Mouse (Mus musculus) cerebellum, adult 2 months (tissue): ENCODE measurements around the gene Adgre5. TPM values are rescaled to one million over a fixed set of nuclear protein-coding genes. Genes with fewer than 3 reads are reported as not detected.

ENCODE experiments used
- DNase-seq, 2 experiments: peaks; one replicate each; pipeline ENCODE4 v3.0.0; 2021
- H3K27ac ChIP-seq: fragments of 200-500 bp; 2 replicates; pipeline ENCODE4 v1.5.1; 2012; ENCODE audit warnings: low read length, control low read depth, inconsistent platforms; ENCODE audit not compliant: insufficient read depth
- H3K27me3 ChIP-seq: fragments of 200-500 bp; 2 replicates; pipeline ENCODE4 v1.6.1; 2012; ENCODE audit warnings: inconsistent platforms, mild to moderate bottlenecking, low read length, moderate library complexity; ENCODE audit not compliant: control insufficient read depth, insufficient read depth
- H3K4me1 ChIP-seq: fragments of 200-500 bp; 2 replicates; pipeline ENCODE4 v1.6.1; 2011; ENCODE audit warnings: low read length; ENCODE audit not compliant: control insufficient read depth, insufficient read depth
- H3K4me3 ChIP-seq: fragments of 200-500 bp; replicated peaks from 2 replicates; pipeline ENCODE3; 2011; ENCODE audit warnings: mild to moderate bottlenecking, low read depth, low read length, control low read depth; ENCODE audit not compliant: insufficient read depth
- CTCF ChIP-seq: fragments of 200-500 bp; IDR thresholded peaks from 2 replicates; pipeline ENCODE4 v1.5.1; 2011; ENCODE audit warnings: low read depth, mild to moderate bottlenecking, control low read depth, low read length, moderate library complexity, borderline replicate concordance; ENCODE audit not compliant: insufficient read depth
- POLR2A ChIP-seq: fragments of 200-500 bp; IDR thresholded peaks from 2 replicates; pipeline ENCODE4 v1.6.1; 2011; ENCODE audit warnings: low read length, control low read depth, borderline replicate concordance; ENCODE audit not compliant: insufficient read depth
- WGBS: fragments of 180-500 bp; shearing (Covaris S2); methylation state at CpG from one replicate; pipeline ENCODE4 v1.1.7; 2018; 5-methylcytosine and 5-hydroxymethylcytosine counted together
- polyA plus RNA-seq: library from polyadenylated mRNA; depleted of rRNA; stranded (reverse); fragments of >200 nt; gene quantifications from 2 replicates; pipeline ENCODE4 v1.2.3, GENCODE M21; 2012

Gene Adgre5
- polyA plus RNA-seq, 1 experiment, result 23.8 TPM

DNA sequence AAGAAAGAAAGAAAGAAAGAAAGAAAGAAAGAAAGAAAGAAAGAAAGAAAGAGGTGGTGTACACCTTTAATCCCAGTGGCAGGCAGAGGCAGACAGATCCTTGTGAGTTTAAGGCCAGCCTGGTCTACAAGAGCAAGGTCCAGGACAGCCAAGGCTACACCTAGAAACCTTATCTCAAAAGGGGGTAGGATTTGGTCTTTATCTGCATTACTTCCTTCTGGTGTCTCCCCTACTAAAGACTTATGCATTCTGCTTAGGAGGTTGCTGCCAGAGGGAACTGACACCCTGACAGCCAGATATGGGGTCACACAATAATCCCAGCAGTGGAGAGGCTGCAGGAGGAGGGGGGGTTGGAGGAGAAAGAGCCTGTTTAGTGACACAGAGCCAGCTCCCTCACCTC lies 24.5 kb upstream of the Adgre5 start:
- Histone ChIP-seq H3K27me3 (no peaks in the 10 kb centered on the region), H3K4me3 (no peak overlapping the region), H3K4me1 (no peaks in the 10 kb centered on the region), H3K27ac (no peak overlapping the region)
- no peak for DNase-seq
- TF ChIP-seq CTCF (no peak), POLR2A (no peak)

DNA sequence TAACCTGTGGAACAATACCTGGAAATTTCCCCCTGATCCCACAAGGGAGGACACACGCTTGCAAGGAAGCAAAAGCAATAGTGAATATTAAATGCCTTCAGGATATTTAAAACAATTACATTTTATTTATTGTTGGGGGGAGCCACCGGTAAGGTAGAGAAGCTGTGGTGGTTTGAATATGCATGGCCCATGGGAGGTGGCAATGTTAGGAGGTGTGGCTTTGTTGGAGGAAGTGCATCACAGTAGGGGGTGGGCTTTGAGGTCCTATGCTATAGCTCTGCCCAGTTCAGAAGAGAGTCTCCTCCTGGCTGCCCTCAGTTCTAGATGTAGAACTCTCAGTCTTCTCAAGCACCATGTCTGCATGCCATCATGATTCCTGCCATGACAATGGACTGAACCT lies 23.6 kb upstream of the Adgre5 start:
- no peak for DNase-seq
- 92% methylated on average over 2 of the region's 2 CpGs for WGBS
- TF ChIP-seq CTCF (no peak), POLR2A (no peak)
- no peak overlapping the region for H3K4me3 ChIP-seq
- H3K27ac ChIP-seq, result no peak overlapping the region
- H3K27me3 ChIP-seq, result no peaks in the 10 kb centered on the region
- no peaks in the 10 kb centered on the region for H3K4me1 ChIP-seq

DNA sequence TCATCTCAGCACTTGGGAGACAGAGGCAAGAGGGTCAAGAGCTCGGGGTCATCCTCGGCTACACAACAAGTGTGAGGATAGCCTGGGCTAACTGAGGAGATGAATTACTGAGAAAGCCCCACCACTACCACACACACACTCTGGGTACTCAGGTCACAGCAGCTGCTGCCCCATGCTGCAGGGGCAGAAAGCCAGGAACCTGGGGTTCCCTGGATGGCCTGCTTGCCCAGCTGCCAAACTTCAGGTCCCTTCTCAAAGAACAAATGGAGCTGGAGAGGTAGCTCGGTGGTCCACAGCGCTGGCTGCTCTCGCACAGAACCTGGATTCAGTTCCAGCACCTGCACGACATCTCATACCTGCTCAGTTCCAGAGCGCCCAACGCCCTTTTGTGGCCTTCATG lies 23.0 kb upstream of the Adgre5 start:
- TF ChIP-seq CTCF, result no peak
- no peak for TF ChIP-seq POLR2A
- DNase-seq, result no peak
- Histone ChIP-seq H3K4me1 (no peaks in the 10 kb centered on the region), H3K27ac (no peak overlapping the region), H3K4me3 (no peak overlapping the region), H3K27me3 (no peaks in the 10 kb centered on the region)
- 56% methylated on average over 8 of the region's 8 CpGs for WGBS

DNA sequence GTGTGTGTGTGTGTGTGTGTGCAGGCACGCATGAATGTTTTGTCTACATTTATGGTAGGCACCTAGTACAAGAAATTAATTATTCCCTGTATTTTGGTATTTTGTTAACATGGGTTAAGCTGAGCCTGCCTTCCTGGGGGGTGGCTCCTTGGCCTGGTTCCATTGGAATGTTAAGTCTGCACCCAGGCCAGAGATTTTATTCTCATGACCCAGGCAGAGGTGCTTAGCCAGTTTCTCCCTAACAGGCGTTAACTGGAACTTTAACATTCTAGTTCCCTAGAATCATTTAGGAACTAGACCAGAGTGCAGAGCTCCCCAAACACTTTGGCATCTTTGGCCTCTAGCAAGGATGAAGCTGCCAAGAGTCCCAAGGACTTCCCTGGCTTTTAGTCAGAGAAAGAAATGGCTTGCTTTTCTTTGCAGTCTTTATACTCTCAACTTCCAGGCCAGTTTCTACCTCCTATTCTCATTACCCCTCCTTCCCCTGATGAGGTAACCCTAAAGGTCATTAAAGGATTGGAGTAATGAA lies 18.2 kb upstream of the Adgre5 start:
- no peak overlapping the region for H3K27ac ChIP-seq
- no peak for DNase-seq
- TF ChIP-seq CTCF, result no peak
- TF ChIP-seq POLR2A, result no peak
- no peaks in the 10 kb centered on the region for H3K27me3 ChIP-seq
- 58% methylated on average over 2 of the region's 2 CpGs for WGBS
- H3K4me1 ChIP-seq, result no peaks in the 10 kb centered on the region
- H3K4me3 ChIP-seq, result no peak overlapping the region

DNA sequence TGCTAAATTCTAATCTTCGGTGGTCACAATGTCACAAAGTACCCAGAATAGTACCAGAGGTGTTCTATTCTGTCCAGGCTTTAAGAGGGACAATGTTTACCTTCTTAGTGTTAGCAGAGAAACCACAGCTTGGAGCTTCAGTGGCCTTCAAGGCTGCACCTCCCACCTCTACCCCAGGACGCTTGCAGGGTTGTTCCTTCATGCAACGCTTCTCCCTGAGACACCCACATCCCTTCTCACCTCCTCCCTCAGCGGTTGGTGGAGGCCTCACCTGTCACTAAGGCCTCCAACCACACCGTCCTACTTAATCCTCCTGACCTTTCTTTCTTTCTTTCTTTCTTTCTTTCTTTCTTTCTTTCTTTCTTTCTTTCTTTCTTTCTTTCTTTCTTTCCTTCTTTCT lies 17.2 kb upstream of the Adgre5 start:
- Histone ChIP-seq H3K4me3 (no peak overlapping the region), H3K27me3 (no peaks in the 10 kb centered on the region), H3K27ac (no peak overlapping the region), H3K4me1 (no peaks in the 10 kb centered on the region)
- 62% methylated on average over 5 of the region's 5 CpGs for WGBS
- no peak for DNase-seq
- TF ChIP-seq POLR2A (no peak), CTCF (no peak)

DNA sequence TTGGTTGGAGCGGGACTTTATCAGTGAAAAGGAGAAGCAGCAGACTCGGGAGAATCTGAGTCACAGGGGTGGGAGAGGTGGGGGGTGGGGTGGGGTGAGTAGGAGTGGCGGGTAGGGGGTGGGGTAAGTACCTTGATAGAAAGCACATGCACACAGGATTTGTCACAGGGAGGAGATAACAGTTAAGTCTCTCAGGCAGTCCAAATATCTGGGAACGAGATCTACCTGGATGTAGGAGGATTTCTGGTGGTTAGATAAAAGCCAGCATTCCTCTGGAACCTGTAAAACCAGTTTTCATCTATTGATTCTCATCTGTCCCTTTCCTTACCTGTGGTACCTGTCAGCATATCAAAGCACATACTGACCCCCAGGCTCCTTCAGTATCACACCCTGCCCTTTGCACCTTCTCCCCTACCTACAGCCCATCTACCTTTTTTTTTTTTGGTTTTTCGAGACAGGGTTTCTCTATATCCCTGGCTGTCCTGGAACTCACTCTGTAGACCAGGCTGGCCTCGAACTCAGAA lies 16.0 kb upstream of the Adgre5 start:
- no peak for TF ChIP-seq POLR2A
- no peak for TF ChIP-seq CTCF
- Histone ChIP-seq H3K4me1 (no peaks in the 10 kb centered on the region), H3K27me3 (no peaks in the 10 kb centered on the region), H3K27ac (no peak overlapping the region), H3K4me3 (no peak overlapping the region)
- WGBS, result 85% methylated on average over 6 of the region's 6 CpGs
- no peak for DNase-seq

DNA sequence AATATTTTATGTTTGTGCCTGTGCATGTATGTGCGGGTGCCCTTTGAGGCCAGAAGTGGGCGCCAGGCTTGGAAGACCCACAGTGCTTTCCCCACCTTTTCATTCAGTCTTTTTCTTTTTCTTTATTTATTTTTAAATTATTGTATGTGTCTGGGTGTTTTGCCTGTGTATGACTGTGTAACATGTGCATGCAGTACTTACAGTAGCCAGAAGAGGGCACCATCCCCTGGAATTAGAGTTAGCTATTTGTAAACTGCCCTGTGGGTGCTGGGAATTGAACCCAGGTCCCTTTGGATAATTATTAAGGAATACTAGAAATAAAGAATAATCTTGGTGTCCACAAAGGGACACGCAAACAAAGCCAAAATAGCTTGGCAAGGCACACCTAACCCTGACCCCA lies 15.1 kb upstream of the Adgre5 start:
- DNase-seq, result no peak
- 98% methylated on average over 3 of the region's 3 CpGs for WGBS
- no peak overlapping the region for H3K27ac ChIP-seq

DNA sequence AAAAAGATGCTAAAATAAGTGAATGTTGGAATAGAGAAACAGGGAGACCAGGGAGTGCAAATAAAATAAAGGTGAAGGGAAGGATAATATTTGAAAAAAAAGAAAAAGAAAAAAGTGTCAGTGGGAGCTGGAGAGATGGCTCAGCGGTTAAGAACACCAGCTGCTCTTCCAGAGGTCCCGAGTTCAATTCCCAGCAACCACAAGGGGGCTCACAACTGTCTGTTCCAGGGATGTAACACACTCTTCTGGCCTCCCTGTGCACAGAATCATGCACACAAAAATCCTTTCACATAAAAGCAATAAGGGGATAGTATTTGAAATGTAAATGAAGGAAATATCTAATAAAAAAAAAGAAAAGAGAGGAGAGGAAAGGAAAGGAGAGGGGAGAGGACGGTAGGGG lies 13.0 kb upstream of the Adgre5 start:
- H3K27ac ChIP-seq, result no peak overlapping the region
- no peak overlapping the region for H3K4me3 ChIP-seq
- H3K27me3 ChIP-seq, result no peaks in the 10 kb centered on the region
- WGBS, result 47% methylated on average over 3 of the region's 3 CpGs
- no peaks in the 10 kb centered on the region for H3K4me1 ChIP-seq
- no peak for DNase-seq
- no peak for TF ChIP-seq POLR2A
- TF ChIP-seq CTCF, result no peak

More for the DNA sequence above, 15.1 kb upstream of the Adgre5 start:
- no peak overlapping the region for H3K4me3 ChIP-seq
- no peaks in the 10 kb centered on the region for H3K4me1 ChIP-seq
- H3K27me3 ChIP-seq, result no peaks in the 10 kb centered on the region
- TF ChIP-seq POLR2A (no peak), CTCF (no peak)

DNA sequence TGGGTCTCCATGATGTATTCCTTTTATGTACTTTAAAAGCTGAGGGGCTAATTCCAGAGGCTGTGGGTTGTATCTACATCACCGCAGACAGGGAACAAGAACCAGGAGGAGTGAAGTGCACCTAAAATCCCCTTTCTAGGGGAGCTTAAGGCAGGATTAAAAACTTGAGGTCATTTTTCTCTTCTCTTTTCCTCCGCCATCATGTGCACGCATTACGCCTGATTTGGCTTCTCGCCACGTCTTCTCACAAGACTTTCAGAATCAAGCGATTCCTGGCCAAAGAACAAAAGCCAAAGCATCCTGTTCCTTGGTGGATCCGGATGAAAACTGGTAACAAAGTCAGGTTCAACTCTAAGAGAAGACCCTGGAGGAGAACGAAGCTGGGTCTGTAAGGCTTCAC lies 8.1 kb upstream of the Adgre5 start:
- Histone ChIP-seq H3K4me1 (0 out of 2 replicates have a peak, but pooled peaks cover 3% of the 10 kb centered on the region), H3K27ac (no peak overlapping the region), H3K27me3 (no peaks in the 10 kb centered on the region), H3K4me3 (no peak overlapping the region)
- WGBS, result 46% methylated on average over 9 of the region's 9 CpGs
- DNase-seq, result no peak
- TF ChIP-seq POLR2A (no peak), CTCF (no peak)
